Mouse (Mus musculus) kidney, adult 11 months (tissue): ENCODE results near the gene Crtc3.

Source experiments
- DNase-seq: peaks from one replicate; pipeline ENCODE4 v3.0.0; 2022

Crtc3 gene

GRCm38 (mm10) chr7:80682630-80683029 is 6.0 kb downstream of the Crtc3 start:
- DNase-seq, result no peak

GRCm38 (mm10) chr7:80680218-80680847 is 8.3 kb downstream of the Crtc3 start:
- DNase-seq, result no peak

DNA sequence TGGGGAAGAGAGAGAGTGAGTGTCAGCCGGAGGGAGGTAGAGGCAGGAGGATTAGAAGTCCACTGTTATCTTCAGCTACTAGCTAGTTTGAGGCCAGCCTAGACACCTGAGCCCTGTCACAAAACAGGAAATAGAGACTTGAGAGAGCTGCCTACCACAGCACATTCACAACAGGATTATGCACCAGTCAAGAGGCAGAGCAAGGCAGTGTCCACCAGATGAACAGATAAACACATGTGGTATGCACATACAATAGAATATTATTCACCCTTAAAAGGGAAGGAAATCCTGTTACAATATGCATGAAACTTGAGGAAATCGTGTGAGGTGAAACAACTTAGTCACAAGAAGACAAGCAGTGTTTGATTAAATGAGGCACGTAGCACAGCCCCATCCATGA is 16.4 kb downstream of the Crtc3 start:
- no peak for DNase-seq

- DNase-seq, result no peak
Measured at GRCm38 (mm10) chr7:80670889-80671288, 17.8 kb downstream of the Crtc3 start.

- peak; percentile 51 for DNase-seq
Measured at GRCm38 (mm10) chr7:80667190-80667589, 21.5 kb downstream of the Crtc3 start.

- no peak for DNase-seq
Measured at GRCm38 (mm10) chr7:80666198-80666915, 22.3 kb downstream of the Crtc3 start.

- no peak for DNase-seq
Measured at GRCm38 (mm10) chr7:80661082-80661481, 27.6 kb downstream of the Crtc3 start.

GRCm38 (mm10) chr7:80660619-80661018 is 28.1 kb downstream of the Crtc3 start:
- no peak for DNase-seq

GRCm38 (mm10) chr7:80657896-80658295 is 30.8 kb downstream of the Crtc3 start:
- DNase-seq, result no peak

DNA sequence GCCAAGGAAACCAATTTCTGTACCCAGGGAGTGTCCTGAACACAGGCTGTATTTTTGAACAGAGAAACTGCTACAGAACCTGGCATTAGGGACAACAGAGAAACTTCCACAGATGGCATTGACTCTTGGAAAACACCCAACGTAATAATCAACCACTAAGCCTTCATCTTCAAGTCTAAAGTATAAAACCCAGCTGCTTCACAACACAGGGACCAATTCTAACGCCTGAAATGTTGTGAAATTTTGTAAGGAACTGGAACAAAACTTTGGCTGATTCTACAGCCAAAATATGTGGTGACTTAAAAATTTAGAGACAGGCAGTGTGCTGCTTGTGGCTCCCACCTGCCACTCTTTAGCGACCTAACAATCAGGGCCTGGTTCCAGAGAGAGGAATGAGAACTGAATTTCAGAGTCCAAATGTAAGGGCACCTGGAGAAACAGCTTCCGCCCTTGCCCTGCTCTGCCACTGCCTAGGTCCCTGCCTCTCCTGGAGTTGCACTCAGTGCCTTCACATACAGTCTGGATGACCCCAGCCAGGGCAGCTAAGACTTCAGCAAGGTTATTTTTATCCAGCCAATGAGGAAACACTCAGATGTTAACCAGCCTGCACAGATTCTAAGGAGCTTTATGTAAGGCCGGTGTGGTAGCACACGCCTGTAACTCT is 33.2 kb downstream of the Crtc3 start:
- peak; percentile 23 for DNase-seq

DNA sequence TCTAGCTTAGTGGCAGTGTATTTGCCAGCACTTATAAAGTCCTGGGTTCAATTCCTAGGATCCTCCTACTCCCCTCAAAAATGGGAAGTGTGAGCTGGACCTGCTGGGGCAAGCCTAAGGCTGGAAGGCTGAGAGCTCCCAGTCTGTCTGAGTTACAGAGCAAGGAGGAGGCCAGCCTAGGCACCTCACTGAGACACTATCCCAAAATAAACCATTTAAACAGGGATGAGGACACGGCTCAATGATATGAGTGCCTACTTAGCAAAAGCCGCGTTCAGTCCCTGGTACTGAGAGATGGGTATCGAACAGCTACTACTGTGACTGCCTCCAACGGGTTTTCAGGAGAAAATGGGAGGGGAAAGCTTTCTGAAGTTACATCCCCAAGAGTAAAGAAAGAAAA is 33.8 kb downstream of the Crtc3 start:
- DNase-seq, result no peak

GRCm38 (mm10) chr7:80654393-80654792 is 34.3 kb downstream of the Crtc3 start:
- DNase-seq, result no peak

DNA sequence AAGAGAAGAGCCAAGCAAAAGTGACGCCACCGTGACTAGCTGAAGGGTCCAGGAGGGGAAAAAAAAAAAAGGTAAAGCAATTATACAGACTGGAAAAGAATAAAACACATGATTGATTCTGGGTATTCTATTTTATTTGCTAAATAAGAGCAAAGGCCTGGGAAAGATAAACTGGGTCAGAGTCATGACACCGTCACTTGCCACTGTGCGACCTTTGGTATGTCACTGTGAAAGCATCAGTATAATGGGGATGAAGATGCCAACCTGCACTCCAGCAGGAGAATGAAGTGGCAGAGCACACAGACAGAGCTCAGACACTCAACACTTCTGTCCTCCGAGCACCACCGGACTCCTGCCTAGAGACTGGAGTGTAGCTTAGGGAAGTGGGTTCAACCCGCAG is 34.7 kb downstream of the Crtc3 start:
- DNase-seq, result no peak

GRCm38 (mm10) chr7:80653077-80653476 is 35.6 kb downstream of the Crtc3 start:
- DNase-seq, result no peak

GRCm38 (mm10) chr7:80652289-80652688 is 36.4 kb downstream of the Crtc3 start:
- DNase-seq, result no peak

DNA sequence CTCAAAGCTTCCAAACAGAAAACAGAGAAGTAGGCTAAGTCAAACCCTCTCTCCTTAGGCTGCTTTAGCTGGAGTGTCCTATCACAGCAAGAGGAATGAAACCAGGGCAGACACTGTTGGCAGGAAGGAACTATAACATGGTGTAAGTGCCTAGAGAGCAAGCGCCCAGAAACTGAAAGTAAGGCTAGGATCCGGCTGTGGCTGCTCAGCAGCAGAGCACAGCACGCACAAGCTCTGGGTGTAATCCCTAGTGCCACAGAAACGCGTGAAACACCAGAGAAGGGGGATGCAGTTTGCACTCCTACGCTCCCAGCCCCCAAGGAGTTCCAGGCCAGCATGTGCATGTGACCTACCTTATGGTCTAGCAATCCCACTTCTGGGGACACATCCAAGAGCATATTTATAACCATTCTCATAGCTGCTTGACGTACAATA is 41.2 kb downstream of the Crtc3 start:
- no peak for DNase-seq

- no peak for DNase-seq
Measured at GRCm38 (mm10) chr7:80646093-80647025, 42.3 kb downstream of the Crtc3 start.

GRCm38 (mm10) chr7:80642976-80643666 is 45.6 kb downstream of the Crtc3 start:
- DNase-seq, result no peak

- DNase-seq, result no peak
Measured at GRCm38 (mm10) chr7:80642552-80642951, 46.1 kb downstream of the Crtc3 start.

DNA sequence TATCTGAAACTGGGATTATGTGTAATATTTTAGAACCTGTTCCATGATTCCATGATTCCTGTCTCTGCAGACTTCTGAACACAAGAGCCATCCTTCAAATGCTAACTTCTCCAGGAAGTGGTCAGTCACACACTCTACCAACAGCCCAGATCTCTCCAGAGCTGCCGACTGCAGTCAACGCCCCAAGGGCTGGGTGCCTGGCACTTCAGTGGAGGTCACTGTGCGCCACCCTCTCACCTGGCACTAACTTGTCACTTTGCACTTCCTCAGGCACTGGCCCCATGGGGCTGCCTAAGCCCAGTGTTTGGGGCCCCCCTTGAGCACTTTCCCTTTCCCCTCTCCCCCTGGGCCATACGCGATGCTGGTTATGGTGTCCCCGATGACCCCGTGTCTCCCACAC is 46.8 kb downstream of the Crtc3 start:
- DNase-seq, result no peak

DNA sequence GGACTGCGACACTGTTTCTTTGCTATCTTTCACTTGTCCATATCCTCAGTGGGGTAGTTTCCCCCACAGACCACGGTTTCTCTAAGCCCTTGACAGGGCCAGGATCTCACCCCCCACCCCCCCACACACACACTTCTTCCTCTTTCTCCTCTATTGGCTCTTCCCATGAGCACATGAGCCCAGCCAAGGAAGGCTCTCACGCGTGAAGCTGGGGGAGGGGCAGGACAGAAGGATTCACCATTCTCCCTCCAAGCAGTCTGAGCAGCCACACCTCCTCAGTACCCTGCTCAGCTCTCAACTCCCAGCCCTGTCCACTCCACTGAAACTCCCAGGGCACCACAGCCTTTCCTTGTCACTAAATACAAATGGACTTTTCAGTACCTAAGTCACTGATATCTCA is 47.2 kb downstream of the Crtc3 start:
- peak; percentile 47 for DNase-seq

- no peak for DNase-seq
Measured at GRCm38 (mm10) chr7:80639981-80640380, 48.7 kb downstream of the Crtc3 start.
